Mouse (Mus musculus) E14TG2a.4 (cell line): ENCODE data around the gene Slc15a4.

Source experiments
- CTCF ChIP-seq: conservative IDR thresholded peaks from 2 replicates; pipeline ENCODE4 v1.5.1; 2014; ENCODE audit warnings: low read length
- NANOG ChIP-seq: IDR thresholded peaks from 2 replicates; pipeline ENCODE4 v1.6.1; 2014; ENCODE audit warnings: borderline replicate concordance, low read length, mixed read lengths
- POU5F1 ChIP-seq: IDR thresholded peaks from 2 replicates; pipeline ENCODE4 v1.6.1; 2014; ENCODE audit warnings: low read length, borderline replicate concordance

DNA sequence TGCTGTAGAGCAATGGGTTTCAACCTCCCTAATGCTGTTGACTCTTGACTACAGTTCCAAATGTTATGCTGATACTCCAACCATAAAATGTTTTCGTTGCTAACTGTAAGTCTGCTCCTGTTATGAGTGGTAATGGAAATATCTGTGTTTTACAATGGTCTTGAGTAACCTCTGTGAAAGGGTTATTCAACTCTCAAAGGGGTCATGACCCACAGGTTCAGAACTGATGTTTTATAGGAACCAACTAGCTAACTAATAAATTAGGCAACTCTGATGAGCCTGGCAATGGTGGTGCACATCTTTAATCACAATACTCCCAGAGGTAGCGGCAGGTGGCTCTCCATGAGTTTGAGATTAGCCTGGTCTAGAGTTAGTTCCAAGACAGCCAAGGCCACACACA is 5.5 kb upstream of the Slc15a4 start:
- TF ChIP-seq CTCF = no peak
- no peak for TF ChIP-seq POU5F1
- no peak for TF ChIP-seq NANOG
